Mouse (Mus musculus) megakaryocyte-erythroid progenitor cell, adult 5-6 weeks (primary cell): ENCODE results near the gene March10. TPM values are rescaled to one million over a fixed set of nuclear protein-coding genes. Genes with fewer than 3 reads are reported as not detected.

Source experiments
- ATAC-seq: replicated peaks from 2 replicates; pipeline ENCODE4 v1.8.0; 2016; ENCODE audit warnings: mild to moderate bottlenecking, inconsistent platforms; ENCODE audit not compliant: severe bottlenecking, poor library complexity, low FRiP score, low TSS enrichment
- total RNA-seq, 2 experiments: library from RNA; stranded (forward) in 1 of 2; stranded (reverse) in 1 of 2; fragments of 200-1000, 215-1000 nt in 1 of 2; fragments of >200 nt in 1 of 2; fragmentation: Nextera tagmentation in 1 of 2; gene quantifications; 2 replicates each; pipeline ENCODE4 v1.2.3; 2014 to 2017

The March10 gene
- total RNA-seq, 2 experiments from 2014 or later = not detected

GRCm38 (mm10) chr11:105420671-105421450 is 35.7 kb downstream of the March10 start:
- no peak for ATAC-seq

DNA sequence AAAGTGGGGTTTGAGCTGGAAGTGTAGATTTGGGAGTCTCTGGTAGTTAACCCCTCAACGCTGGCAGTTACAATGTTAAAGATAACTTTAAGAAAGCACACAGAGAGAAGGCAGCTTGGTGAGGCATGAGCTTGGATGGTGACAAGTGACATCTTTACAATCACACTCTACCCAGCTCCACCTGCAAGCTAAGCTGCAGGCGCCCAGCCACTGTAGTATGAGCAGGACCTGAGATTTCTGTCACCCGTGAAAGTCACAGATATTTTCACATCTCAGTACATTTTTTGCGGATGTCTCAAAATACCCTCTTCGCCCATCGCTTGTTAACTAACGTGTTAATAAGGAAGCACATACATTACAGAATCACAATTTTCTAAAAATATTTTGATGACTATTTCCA is 36.6 kb downstream of the March10 start:
- ATAC-seq = no peak

- 0 out of 2 replicates have a peak, but pooled peaks have one; percentile 30 for ATAC-seq
Observed at GRCm38 (mm10) chr11:105414009-105414408, 42.5 kb downstream of the March10 start.

- ATAC-seq = no peak
Observed at GRCm38 (mm10) chr11:105409408-105409807, 47.1 kb downstream of the March10 start.

DNA sequence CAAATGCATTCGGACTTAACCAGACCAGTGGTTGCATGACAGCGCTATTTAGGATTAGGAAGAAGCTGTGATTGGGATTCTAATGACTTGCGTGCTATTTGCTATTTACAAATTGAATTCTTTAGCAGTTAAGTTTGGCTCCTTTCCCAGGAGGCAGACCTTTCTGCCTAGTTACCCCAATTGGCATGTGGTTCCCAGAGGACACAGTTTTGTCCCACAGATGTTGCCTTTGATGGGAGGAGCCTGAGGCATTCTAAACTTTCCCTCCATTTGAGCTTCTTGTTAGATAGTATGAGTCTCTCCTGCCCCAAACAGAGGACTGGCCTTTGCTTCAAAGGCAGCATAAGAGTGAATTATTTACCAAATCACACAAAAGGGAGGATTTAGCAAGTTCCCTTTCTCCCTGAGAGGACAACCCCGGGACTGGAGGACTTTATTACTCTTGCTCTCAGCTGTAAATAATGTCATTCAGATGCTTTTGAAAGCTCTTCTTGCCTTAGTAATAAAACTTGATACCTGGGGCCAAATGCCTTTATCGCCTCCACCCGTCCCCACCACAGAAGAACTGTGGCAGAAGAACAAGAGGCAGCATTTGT is 48.6 kb downstream of the March10 start:
- no peak for ATAC-seq

DNA sequence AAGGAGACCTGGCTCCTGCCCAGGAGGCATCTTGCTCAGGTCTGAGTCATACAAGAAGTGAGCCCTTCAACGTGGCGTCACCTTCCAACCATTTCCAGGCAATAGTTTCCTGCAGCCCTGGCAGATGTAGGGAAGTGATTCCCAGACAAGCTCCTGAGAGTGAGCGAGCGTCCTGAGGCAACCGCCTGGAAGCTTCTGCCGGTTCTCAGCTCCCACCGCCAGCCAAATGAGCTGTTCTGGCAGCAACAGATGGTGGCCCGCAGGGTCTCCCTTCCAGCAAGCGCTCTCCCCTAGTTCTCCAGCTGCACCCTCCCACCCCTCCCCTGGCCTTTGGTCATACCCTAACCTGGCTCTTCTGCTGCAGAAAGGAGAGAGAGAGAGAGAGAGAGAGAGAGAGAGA is 54.2 kb downstream of the March10 start:
- ATAC-seq = no peak

GRCm38 (mm10) chr11:105390290-105390689 is 66.2 kb downstream of the March10 start:
- no peak for ATAC-seq

- no peak for ATAC-seq
Observed at GRCm38 (mm10) chr11:105388636-105389035, 67.9 kb downstream of the March10 start.

GRCm38 (mm10) chr11:105385266-105385665 is 71.3 kb downstream of the March10 start:
- no peak for ATAC-seq

GRCm38 (mm10) chr11:105375821-105376235 is 80.7 kb downstream of the March10 start:
- ATAC-seq = no peak

DNA sequence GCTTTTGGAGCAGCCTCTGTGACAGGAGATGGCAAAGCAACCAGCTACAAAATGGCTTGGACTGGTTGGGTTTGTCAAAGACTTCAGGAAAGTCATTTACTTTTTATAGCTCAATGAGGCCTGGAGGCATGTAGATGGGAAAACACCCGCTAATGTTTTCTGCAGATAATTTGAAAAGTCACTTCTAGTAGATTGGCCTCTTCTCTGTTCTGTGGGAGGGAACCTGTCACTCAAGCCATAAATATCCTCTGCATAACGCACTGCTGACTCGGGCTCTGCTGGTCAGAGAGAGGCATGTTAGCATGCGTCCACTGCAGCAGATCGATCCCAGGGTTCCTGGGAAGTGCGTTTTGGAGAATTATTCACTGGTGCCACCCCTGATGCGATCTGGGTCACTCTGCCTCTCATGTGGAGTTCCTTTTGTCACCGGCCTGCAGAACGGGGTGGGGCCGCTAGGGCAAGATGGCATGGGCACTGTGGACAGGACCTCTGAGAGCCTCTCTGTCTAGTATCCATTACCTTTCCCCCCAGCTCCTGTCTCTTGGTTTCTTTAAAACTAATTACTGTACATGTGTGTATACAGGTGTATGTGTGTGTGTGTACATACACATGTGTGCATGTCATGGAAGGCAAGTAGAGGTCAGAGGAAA is 81.9 kb downstream of the March10 start:
- peak; percentile 51 for ATAC-seq

DNA sequence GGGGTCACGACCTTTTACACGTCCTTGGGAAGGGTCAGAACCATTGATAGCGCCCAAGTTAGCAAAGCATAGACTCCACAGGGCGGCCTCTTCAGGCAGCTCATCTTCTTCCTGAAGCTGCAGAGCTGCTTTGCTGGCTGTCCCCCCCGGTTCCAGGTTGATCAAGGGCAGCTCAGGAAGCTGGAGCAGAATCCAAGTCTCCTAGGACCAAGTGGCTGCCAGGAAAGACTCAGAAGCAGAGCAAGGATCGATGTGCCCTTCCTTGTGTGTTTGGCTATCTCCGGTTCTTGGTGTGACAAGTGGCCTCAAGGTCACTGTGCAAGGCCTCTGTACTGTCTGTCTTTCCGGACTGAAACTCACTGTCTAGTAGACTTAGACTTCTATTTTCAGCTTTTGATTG is 82.7 kb downstream of the March10 start:
- no peak for ATAC-seq

DNA sequence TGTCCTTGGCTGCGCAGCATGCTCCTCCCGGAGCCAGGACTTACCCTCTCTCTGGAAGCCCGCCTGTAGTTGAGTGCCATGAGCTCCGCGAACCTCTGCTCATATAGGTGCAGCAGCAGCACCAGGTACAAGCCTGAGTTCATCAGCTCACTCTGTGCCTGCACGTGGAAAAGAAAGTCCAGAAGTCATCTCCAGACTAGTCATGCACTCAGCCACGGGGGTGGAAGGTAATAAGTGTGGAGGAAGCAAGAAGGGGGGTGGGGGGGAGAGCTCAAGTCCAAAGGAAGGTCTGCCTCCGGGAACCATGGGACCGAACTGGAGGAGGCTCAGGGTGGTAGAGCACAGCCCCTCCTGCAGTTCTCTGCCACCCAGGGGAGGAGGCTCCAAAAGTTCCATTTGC is 84.7 kb downstream of the March10 start:
- ATAC-seq = no peak

DNA sequence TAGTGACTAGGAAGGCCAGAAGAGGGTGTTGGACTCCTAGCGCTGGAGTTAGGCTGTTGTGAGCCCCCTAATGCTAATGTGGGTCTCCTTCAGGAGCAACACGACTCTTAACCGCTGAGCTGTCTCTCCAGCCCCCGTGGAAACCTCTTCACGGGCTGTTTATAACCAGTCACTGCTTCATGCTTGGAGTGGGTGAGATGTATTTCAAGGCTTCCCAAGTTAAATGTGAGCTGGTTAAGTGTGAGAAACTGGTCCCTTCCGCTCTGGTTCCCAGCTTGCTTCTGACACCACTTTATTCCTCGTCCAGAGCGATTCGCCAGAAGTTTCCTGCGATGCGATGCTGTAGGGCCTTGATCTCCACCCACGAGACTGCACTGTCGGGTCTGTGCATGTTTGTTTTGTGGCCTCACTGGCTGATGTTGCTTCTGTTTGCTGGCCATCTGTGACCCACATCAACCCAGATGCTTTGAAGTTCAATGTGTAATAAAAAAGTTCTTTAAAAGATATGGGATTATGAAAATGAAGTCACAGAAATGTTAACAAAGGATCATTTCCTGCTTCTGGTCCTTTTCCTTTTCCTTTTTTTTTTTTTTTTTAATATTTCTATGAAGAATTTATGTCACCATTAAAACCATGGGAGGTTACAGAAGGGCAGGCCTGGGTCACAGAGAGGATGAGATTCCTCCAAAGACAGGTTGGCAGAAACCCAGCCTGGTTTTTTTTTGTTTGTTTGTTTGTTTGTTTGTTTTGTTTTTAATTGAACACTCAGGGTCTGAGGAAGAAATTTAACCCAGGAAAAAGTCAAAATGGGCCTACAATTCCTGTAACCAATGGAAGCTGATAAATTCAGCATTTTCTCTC is 86.8 kb downstream of the March10 start:
- no peak for ATAC-seq

- no peak for ATAC-seq
Observed at GRCm38 (mm10) chr11:105368833-105369232, 87.7 kb downstream of the March10 start.

- peak; percentile 48 for ATAC-seq
Observed at GRCm38 (mm10) chr11:105367163-105367562, 89.4 kb downstream of the March10 start.

GRCm38 (mm10) chr11:105366051-105366450 is 90.5 kb downstream of the March10 start:
- ATAC-seq = peak; percentile 85

- peak; percentile 27 for ATAC-seq
Observed at GRCm38 (mm10) chr11:105365611-105366010, 90.9 kb downstream of the March10 start.

DNA sequence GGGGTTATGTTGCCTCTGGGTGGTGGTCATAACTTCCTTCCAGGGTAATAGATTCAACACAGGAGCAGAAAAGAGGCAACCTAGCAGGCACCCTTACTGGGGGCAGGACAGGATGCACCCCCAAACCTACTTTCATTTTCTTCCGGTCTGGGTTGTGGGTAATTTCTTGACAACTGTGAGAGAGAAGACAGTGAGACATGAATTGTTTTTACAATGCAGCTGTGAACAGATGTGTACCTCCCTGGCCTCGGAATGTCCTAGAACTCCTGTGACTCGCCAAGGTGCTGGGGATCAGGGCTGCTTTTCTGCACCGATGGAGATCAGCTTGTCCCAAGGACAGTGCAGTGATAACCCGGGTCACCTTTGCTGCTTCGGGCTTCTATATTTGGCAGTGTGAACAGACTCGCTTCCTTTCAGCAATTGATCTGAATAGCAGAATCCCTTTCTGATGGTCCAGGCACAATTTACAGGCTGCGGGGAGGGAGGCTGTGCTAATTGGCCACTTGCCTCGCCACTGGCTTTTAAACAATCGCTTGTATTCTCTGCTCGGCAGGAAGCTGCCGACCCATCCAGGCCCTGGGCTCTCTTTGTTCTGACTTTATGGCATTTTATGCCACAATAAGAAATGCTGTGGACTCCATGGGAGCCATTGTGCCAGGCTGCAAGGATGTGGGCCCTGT is 92.0 kb downstream of the March10 start:
- ATAC-seq = no peak
